Mouse (Mus musculus) intestine, postnatal 0 days (tissue): ENCODE measurements around the gene Vmn1r239-ps. TPM values are rescaled to one million over a fixed set of nuclear protein-coding genes. Genes with fewer than 3 reads are reported as not detected.
"Not testable (repeated sequence)": the region's sequence is repeated elsewhere in the genome, so short reads cannot be mapped to it uniquely, and the experiment has no call there.

Experiments
- ATAC-seq: fragments of 200-750 bp; cut with Nextera tagmentation; 2 replicates; pipeline ENCODE4 v1.8.0; 2017; ENCODE audit warnings: mild to moderate bottlenecking, moderate TSS enrichment, moderate library complexity
- H3K27ac ChIP-seq: fragments of 300-500 bp; sonication (generic); 2 replicates; pipeline ENCODE4 v1.5.1; 2014; ENCODE audit warnings: mild to moderate bottlenecking, low read depth, low read length, moderate library complexity
- H3K27me3 ChIP-seq: fragments of 300-500 bp; sonication (generic); replicated peaks from 2 replicates; pipeline ENCODE4 v1.6.1; 2014; ENCODE audit warnings: low read length, mixed read lengths; ENCODE audit not compliant: control insufficient read depth, insufficient read depth
- H3K36me3 ChIP-seq: fragments of 300-500 bp; sonication (generic); 2 replicates; pipeline ENCODE4 v1.6.1; 2014; ENCODE audit warnings: mild to moderate bottlenecking, moderate library complexity; ENCODE audit not compliant: control insufficient read depth, insufficient read depth
- H3K4me1 ChIP-seq: fragments of 300-500 bp; sonication (generic); replicated peaks from 2 replicates; pipeline ENCODE4 v1.6.1; 2014; ENCODE audit warnings: antibody characterized with exemption, low read length, mixed read lengths; ENCODE audit not compliant: control insufficient read depth, insufficient read depth
- H3K4me2 ChIP-seq: fragments of 300-500 bp; sonication (generic); replicated peaks from 2 replicates; pipeline ENCODE4 v1.6.1; 2014; ENCODE audit warnings: low read depth, mild to moderate bottlenecking, moderate library complexity
- H3K4me3 ChIP-seq: fragments of 300-500 bp; sonication (generic); 2 replicates; pipeline ENCODE4 v1.5.1; 2014; ENCODE audit warnings: low read depth, low read length
- H3K9ac ChIP-seq: fragments of 300-500 bp; sonication (generic); 2 replicates; pipeline ENCODE4 v1.6.1; 2014; ENCODE audit warnings: mild to moderate bottlenecking, low read depth, low read length
- H3K9me3 ChIP-seq: fragments of 300-500 bp; sonication (generic); 2 replicates; pipeline ENCODE4 v1.6.1; 2016; ENCODE audit warnings: mixed run types; ENCODE audit not compliant: control insufficient read depth
- CTCF ChIP-seq: sonication (generic); IDR thresholded peaks from 2 replicates; pipeline ENCODE4 v1.5.1; 2016; ENCODE audit warnings: low read depth, mild to moderate bottlenecking, control low read depth, antibody characterized with exemption, moderate library complexity
- WGBS: fragments of 180-500 bp; shearing (Covaris S2); extraction: QIAGEN DNeasy Blood & Tissue Kit; methylation state at CpG from one replicate; pipeline ENCODE4 v1.1.7; 2014; 5-methylcytosine and 5-hydroxymethylcytosine counted together
- polyA plus RNA-seq: library from polyadenylated mRNA; unstranded; fragments of >200 nt; fragmentation: Nextera tagmentation; extraction: Ambion mirVana; gene quantifications from 2 replicates; pipeline ENCODE4 v1.2.1, GENCODE M21; 2015

Gene Vmn1r239-ps
- polyA plus RNA-seq, result not detected in 2 replicates

DNA sequence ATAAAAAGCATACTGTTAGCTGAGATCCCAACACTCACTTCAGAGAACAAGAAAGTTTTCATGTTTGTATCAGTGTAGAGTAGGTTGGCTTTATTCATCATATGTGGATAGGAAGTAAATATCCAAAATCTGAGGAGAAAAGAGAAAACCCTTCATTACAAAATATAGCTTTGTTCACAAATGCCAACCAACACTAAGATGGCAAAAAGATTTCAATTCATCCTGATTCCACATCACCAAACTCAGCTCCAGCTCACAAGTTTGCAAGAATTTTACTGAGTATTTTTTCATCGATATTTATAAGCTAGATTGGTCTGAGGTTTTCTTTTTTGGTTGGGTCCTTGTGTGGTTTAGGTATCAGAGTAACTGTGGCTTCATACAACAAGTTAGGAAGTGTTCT is at the start of gene Vmn1r239-ps:
Gene Vmn1r239-ps, minus strand, starts transcription at position 101 of the 400 bp plus-strand sequence.
- H3K9me3 ChIP-seq, H3K9ac ChIP-seq, ATAC-seq, H3K4me1 ChIP-seq, H3K4me2 ChIP-seq, H3K36me3 ChIP-seq, H3K4me3 ChIP-seq, H3K27me3 ChIP-seq, H3K27ac ChIP-seq: not testable (repeated sequence)
- WGBS, result 78% methylated on average over 1 of the region's 1 CpGs

DNA sequence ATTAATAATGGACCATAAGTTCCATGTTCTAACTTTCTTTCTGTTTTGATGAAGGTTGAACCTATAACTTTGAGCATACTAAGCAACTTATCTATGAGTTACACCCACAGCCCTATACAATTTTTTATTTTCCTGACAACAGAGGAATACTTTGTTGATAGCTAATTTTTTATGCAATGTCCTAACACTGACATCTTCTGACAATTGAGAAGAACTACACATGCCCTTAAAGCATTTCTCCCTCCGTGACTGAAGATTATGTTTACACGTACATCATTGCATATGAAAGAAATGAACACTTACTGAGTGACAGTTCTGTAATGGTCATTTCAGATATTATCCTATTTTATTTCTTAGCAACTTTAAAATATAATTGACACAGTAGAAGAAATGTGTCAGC is 36.0 kb upstream of the Vmn1r239-ps start:
- no peak overlapping the region for H3K27ac ChIP-seq
- H3K4me2 ChIP-seq, result no peak overlapping the region
- no peaks in the 10 kb centered on the region for H3K27me3 ChIP-seq
- H3K9ac ChIP-seq, result no peak overlapping the region
- H3K36me3 ChIP-seq, result no peaks in the 10 kb centered on the region
- no peak overlapping the region for H3K4me3 ChIP-seq
- no peak for ATAC-seq
- H3K4me1 ChIP-seq, result no peaks in the 10 kb centered on the region
- peak; percentile 53 for TF ChIP-seq CTCF
- 70% methylated on average over 2 of the region's 2 CpGs for WGBS
- H3K9me3 ChIP-seq, result no peaks in the 10 kb centered on the region

DNA sequence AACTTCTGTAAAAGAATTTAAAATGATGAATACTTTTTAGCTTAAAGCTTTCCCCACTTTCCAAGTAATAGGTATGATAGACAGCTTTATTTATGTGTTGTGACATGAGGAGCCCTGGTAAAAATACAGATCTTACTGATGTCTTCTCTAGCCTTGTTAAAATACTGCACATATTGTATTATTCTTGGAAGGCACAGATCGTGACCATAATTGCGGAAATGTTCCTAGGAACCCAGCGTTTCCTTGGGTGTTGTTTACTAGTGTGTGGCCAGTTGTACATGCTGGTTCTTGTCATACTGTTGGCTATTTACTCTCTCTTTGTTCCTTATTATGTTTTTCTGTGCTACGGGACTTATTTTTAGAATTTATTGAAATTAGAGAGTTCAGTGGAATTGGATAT is 10.1 kb downstream of the Vmn1r239-ps start:
- no peaks in the 10 kb centered on the region for H3K4me1 ChIP-seq
- ATAC-seq, result no peak
- no peak overlapping the region for H3K4me3 ChIP-seq
- H3K36me3 ChIP-seq, result no peaks in the 10 kb centered on the region
- H3K9ac ChIP-seq, result no peak overlapping the region
- H3K27me3 ChIP-seq, result no peaks in the 10 kb centered on the region
- H3K4me2 ChIP-seq, result no peak overlapping the region
- TF ChIP-seq CTCF, result no peak
- WGBS, result 80% methylated on average over 4 of the region's 4 CpGs
- no peak overlapping the region for H3K27ac ChIP-seq
- no peaks in the 10 kb centered on the region for H3K9me3 ChIP-seq

DNA sequence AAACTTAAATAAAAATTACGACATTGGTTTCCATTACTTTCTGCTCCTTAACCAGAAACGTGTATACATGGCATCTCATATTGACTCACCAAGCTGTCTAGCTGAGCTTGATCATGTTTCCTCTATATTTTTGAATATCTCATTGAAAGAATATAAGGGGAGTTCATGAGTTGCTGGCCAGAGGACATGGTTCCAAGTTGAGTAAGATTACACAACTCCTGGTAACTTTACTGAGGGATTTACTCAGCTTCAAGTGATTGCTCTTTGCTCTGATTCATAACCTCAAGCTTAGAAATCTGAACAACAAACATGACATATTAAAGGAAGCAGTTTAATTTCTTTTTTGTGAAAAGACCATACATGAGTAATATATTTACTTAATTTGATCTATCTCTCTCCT is 18.1 kb downstream of the Vmn1r239-ps start:
- Histone ChIP-seq H3K27ac (no peak overlapping the region), H3K27me3 (no peaks in the 10 kb centered on the region), H3K4me1 (no peaks in the 10 kb centered on the region), H3K4me2 (no peak overlapping the region), H3K9me3 (no peaks in the 10 kb centered on the region), H3K36me3 (no peaks in the 10 kb centered on the region), H3K9ac (no peak overlapping the region), H3K4me3 (no peak overlapping the region)
- WGBS, result 78% methylated on average over 2 of the region's 2 CpGs
- ATAC-seq, result no peak
- no peak for TF ChIP-seq CTCF

DNA sequence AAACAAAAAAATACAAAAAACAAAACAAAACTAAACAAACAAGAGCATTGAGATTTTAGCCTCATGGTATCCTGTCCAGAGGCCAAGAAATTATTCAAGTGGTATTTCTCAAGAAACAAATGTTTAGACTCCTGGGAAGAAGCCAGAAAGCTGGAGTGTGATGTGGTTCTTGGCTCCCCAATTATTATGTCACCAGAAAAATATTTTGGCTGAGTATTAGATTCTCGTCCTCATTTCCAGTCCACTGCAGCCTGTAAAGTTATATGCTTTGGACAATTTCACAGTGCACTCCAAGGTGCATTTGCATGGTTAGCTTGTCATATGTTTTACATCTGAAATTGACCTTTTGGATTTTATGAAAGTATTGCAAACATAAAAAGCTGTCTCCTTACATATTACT is 23.8 kb downstream of the Vmn1r239-ps start:
- TF ChIP-seq CTCF, result no peak
- H3K4me2 ChIP-seq, result no peak overlapping the region
- H3K36me3 ChIP-seq, result no peaks in the 10 kb centered on the region
- no peak overlapping the region for H3K27ac ChIP-seq
- 52% methylated on average over 1 of the region's 1 CpGs for WGBS
- H3K4me1 ChIP-seq, result no peaks in the 10 kb centered on the region
- ATAC-seq, result no peak
- no peaks in the 10 kb centered on the region for H3K27me3 ChIP-seq
- H3K9ac ChIP-seq, result no peak overlapping the region
- no peaks in the 10 kb centered on the region for H3K9me3 ChIP-seq
- H3K4me3 ChIP-seq, result no peak overlapping the region

DNA sequence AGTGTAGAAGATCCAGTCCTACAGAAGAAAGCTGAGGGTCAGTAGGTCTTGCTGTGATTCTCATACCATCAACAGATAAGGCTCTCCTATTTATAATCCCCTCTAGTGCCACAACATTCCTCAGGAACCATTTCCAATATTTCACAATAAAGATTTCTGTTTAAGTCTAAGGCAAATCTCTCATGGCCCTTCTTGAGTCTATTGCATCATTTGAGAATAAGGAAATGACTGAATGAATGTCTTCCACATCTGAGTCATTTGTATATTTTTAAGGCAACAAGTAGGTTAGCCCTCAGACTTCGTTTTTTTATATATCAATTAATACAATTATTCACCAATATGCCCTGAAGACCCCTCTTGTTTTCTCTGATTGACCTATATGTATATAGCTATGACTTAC is 24.4 kb downstream of the Vmn1r239-ps start, which contains the start of gene Il13ra2:
Gene Il13ra2, minus strand, starts transcription at position 64 of the 400 bp plus-strand sequence.
- no peaks in the 10 kb centered on the region for H3K9me3 ChIP-seq
- no peaks in the 10 kb centered on the region for H3K4me1 ChIP-seq
- no peak for ATAC-seq
- no peaks in the 10 kb centered on the region for H3K36me3 ChIP-seq
- no peak within 1 kb of the TSS for H3K4me3 ChIP-seq
- H3K9ac ChIP-seq, result no peak within 1 kb of the TSS
- no peak within 1 kb of the TSS for H3K27ac ChIP-seq
- no peak within 1 kb of the TSS for H3K4me2 ChIP-seq
- no peak for TF ChIP-seq CTCF
- no peaks in the 10 kb centered on the region for H3K27me3 ChIP-seq
- 54% methylated on average over 1 of the region's 1 CpGs for WGBS

Other genes with a start within 250 kb of the Vmn1r239-ps start
- gene Il13ra2, start 24.5 kb downstream of the Vmn1r239-ps start, polyA plus RNA-seq, result not detected in 2 replicates
- gene Lrch2, start 100.4 kb upstream of the Vmn1r239-ps start, polyA plus RNA-seq, result 2.1 and 2.9 TPM in 2 replicates